Mouse (Mus musculus) bone marrow, adult 2 months (tissue): ENCODE data around the gene Kpna2. TPM values are rescaled to one million over a fixed set of nuclear protein-coding genes. Genes with fewer than 3 reads are reported as not detected.

Experiments used
- H3K27ac ChIP-seq: fragments of 200-500 bp; 2 replicates; pipeline ENCODE4 v1.5.1; 2012; ENCODE audit warnings: low read depth, mild to moderate bottlenecking, control low read depth, inconsistent platforms, low read length; ENCODE audit not compliant: control insufficient read depth, poor library complexity, insufficient read depth
- H3K4me1 ChIP-seq: fragments of 200-500 bp; 2 replicates; pipeline ENCODE4 v1.6.1; 2011; ENCODE audit warnings: low read length; ENCODE audit not compliant: control insufficient read depth, insufficient read depth
- H3K4me3 ChIP-seq: fragments of 200-500 bp; replicated peaks from 2 replicates; pipeline ENCODE3; 2011; ENCODE audit warnings: mild to moderate bottlenecking, low read depth, low read length, control low read depth; ENCODE audit not compliant: control insufficient read depth
- CTCF ChIP-seq: fragments of 200-500 bp; IDR thresholded peaks from 2 replicates; pipeline ENCODE4 v1.5.1; 2011; ENCODE audit warnings: low read length, control low read depth; ENCODE audit not compliant: control insufficient read depth, insufficient read depth
- POLR2A ChIP-seq: fragments of 200-500 bp; IDR thresholded peaks from 2 replicates; pipeline ENCODE4 v1.6.1; 2011; ENCODE audit warnings: low read depth, mild to moderate bottlenecking, control low read depth, low read length, borderline replicate concordance; ENCODE audit not compliant: control insufficient read depth
- WGBS: fragments of 180-500 bp; shearing (Covaris S2); methylation state at CpG from one replicate; pipeline ENCODE4 v1.1.7; 2018; 5-methylcytosine and 5-hydroxymethylcytosine counted together
- polyA plus RNA-seq: library from polyadenylated mRNA; stranded (reverse); fragments of >200 nt; gene quantifications from 2 replicates; pipeline ENCODE4 v1.2.4, GENCODE M21; 2011; ENCODE audit warnings: low replicate concordance; ENCODE audit not compliant: missing spikeins, insufficient read depth, insufficient read length

Gene Kpna2
- 46.9 and 70.5 TPM in 2 replicates for polyA plus RNA-seq

DNA sequence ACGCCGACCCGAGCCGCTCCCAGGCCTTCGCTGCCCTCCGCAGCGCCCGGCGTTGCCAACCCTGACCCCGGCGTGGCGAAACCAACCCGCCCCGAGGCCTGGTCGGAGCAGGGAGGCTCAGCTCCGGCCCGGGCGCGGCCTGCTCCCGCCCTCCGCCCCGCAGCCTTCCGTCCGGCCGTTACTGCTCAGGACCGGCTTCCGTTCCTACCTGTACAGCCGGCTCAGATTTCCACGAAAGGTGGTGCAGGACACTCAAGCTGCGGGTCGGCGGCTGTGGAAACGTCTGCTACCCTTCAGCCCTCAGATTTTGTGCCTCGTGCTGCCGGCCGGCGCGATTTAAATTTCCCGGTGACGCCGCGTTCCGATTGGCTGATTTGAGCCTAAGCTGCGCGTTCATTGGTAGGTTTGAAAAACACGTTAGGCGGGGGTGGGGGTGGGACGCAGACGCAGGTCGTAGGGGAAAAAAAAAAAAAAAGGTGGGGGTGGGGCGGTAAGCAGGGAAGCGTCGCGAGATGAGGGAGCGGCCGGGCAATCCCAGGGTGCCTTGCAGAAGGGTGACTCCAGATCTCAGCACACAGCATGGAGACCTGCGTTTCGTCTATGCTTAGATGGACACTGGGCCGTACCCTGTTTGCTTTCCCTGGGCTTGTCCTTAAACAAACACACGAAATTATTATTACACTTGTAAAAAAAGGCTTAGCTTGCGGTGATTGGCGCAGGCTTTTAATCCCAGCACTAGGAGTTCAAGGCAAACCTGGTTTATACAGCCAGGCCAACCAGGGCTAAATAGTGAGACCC is at the start of gene Kpna2:
Gene Kpna2, minus strand, starts transcription at position 391 of the 798 bp plus-strand sequence.
- Histone ChIP-seq H3K27ac (peak within 1 kb of the TSS; percentile 84), H3K4me3 (peak within 1 kb of the TSS; percentile 86), H3K4me1 (peaks cover 2% of the 10 kb centered on the region; the same call in 1 of the 2 replicates)
- under 1% methylated on average over 60 of the region's 62 CpGs for WGBS
- peak; percentile 73 for TF ChIP-seq POLR2A
- TF ChIP-seq CTCF: no peak

DNA sequence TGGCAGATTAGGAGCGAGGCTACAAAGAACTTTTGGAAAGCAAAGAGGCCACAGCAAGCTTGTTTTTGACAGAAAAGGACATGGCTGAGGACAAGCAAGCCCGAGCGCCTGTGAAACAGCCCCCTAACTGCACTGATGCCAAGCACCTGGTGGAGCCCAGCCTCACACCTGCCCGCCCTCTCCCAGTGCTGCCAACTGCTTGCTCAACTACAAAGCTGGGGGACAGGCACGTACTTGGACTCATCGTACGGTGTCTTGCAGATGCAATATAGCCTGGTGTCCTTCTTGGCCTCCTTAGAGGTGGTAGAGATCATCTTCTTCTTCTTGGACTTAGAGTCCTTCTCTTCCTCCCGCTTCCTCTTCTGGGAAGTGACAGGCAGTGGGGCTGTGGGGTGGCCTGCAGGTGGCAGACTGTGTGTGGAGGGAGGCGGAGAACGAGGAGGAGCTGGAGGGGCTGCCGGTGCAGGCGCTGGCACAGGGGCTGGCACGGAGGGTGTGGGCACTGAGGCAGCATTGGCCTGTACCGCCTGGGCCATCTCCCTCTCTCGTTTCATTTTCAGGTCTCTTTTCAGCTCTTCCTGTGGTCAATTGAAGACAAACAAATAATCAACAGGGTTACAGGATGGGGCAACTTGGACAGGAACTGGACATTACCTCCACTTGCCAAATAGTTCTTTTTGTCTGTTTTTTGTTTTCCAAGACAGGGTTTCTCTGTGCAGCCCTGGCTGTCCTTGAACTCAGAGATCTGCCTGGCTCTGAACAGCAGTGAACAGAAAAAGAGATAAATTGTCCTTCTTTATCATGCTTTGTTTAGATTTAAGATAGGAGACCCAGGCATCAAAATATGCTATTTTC is 47.7 kb upstream of the Kpna2 start:
- TF ChIP-seq CTCF (no peak), POLR2A (no peak)
- H3K27ac ChIP-seq: no peak overlapping the region
- H3K4me3 ChIP-seq: no peak overlapping the region
- H3K4me1 ChIP-seq: no peaks in the 10 kb centered on the region
- 86% methylated on average over 15 of the region's 15 CpGs for WGBS

DNA sequence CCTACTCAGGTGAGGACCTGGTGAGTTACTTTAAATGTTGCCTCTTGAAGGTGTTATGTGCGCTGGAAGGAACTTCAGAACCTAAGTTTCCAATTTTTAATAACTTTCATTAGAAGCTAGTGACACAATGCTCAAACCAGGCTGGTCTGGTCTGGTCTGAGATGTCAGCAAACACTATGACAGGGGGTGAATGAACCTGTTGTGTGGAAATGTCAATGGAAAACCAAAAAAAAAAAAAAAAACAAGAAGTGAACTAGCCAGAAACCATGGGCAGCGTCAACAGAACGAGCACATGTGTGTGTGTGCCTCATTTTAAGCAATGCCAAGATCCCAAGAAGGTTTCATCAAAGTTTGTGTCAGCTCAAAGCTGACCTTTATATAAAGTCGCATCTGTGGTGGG is 46.2 kb upstream of the Kpna2 start:
- WGBS: 84% methylated on average over 4 of the region's 4 CpGs
- Histone ChIP-seq H3K4me3 (no peak overlapping the region), H3K4me1 (no peaks in the 10 kb centered on the region), H3K27ac (no peak overlapping the region)
- TF ChIP-seq POLR2A (no peak), CTCF (no peak)

- no peak overlapping the region for H3K4me3 ChIP-seq
- H3K4me1 ChIP-seq: no peaks in the 10 kb centered on the region
- 15% methylated on average over 5 of the region's 5 CpGs for WGBS
- TF ChIP-seq POLR2A: no peak
- peak; percentile 33; the same call in 1 of the 2 replicates for TF ChIP-seq CTCF
- no peak overlapping the region for H3K27ac ChIP-seq
These were observed 45.0 kb upstream of the Kpna2 start for GRCm38 (mm10) chr11:107044321-107044720.

GRCm38 (mm10) chr11:107043361-107043760 is 44.0 kb upstream of the Kpna2 start:
- WGBS: 92% methylated on average over 11 of the region's 11 CpGs
- H3K27ac ChIP-seq: no peak overlapping the region
- no peaks in the 10 kb centered on the region for H3K4me1 ChIP-seq
- TF ChIP-seq CTCF: no peak
- no peak overlapping the region for H3K4me3 ChIP-seq

DNA sequence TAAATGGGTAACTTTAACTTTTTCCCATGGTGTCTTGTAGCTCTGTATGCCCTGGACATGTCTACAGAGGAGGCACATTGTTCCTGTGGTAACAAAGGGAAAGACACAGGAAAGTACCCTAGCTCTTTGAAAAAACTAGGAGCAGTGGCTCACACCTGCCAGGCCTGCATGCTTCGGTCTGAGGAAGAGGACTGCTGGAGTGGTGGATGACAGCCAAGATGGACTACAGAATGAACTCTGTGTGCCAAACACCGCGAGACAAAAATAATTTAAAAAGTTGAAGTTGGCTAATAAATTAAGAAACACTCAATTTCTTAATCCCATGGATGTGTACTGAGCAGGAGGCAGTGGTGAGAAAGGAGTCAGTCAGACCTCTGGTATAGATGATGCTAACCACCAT is 42.1 kb upstream of the Kpna2 start:
- H3K4me3 ChIP-seq: no peak overlapping the region
- no peaks in the 10 kb centered on the region for H3K4me1 ChIP-seq
- WGBS: 84% methylated on average over 3 of the region's 3 CpGs
- H3K27ac ChIP-seq: no peak overlapping the region
- TF ChIP-seq CTCF (no peak), POLR2A (no peak)

GRCm38 (mm10) chr11:107039417-107039816 is 40.1 kb upstream of the Kpna2 start:
- Histone ChIP-seq H3K4me3 (no peak overlapping the region), H3K27ac (no peak overlapping the region), H3K4me1 (no peaks in the 10 kb centered on the region)
- TF ChIP-seq CTCF: no peak
- no peak for TF ChIP-seq POLR2A
- WGBS: 96% methylated on average over 5 of the region's 5 CpGs
